Mouse (Mus musculus) erythroblast, embryonic 14.5 days (primary cell): ENCODE data around the gene Sarm1.

Source experiments
- GATA1 ChIP-seq: IDR thresholded peaks from 2 replicates; pipeline ENCODE4 v1.6.1; 2012; ENCODE audit warnings: low read length, inconsistent platforms, mixed read lengths
- TAL1 ChIP-seq: IDR thresholded peaks from 3 replicates; pipeline ENCODE4 v1.6.1; 2012; ENCODE audit warnings: low read length, inconsistent platforms, mixed read lengths

GRCm38 (mm10) chr11:78458740-78459139 lies 38.8 kb downstream of the Sarm1 start:
- TF ChIP-seq GATA1 (no peak), TAL1 (no peak)
